Mouse (Mus musculus) liver, embryonic 14.5 days (tissue): ENCODE results near the gene Rsf1.

Source experiments
- CTCF ChIP-seq: IDR thresholded peaks from 2 replicates; pipeline ENCODE4 v1.5.1; 2016; ENCODE audit warnings: antibody characterized with exemption, low read depth, control low read depth
- EP300 ChIP-seq: IDR thresholded peaks from 2 replicates; pipeline ENCODE4 v1.6.1; 2016; ENCODE audit warnings: antibody characterized with exemption, low read depth

DNA sequence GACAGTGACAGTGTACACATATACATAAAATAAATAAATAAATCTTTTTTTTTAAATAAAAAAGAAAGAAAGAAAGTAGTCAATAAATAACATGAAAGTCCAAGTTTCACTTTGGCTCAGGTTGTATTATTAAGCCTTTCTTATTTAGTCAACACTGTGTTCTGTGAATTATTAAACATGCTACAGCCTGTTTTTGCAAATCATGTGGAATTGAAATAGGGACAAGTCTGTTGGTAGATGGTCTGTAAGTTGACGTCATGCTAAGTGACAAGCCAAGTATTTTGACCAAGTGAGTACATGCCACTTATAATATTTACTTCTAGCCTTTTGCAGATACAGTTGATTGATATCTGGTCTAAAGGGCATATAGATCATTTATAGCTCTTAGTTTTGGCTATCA, 43.0 kb downstream of the Rsf1 start:
- TF ChIP-seq CTCF (no peak), EP300 (no peak)
